Mouse (Mus musculus) cerebellum, adult 2 months (tissue): ENCODE measurements at regions not wholly inside any gene's neighbourhood (a gene's known extent, or its start where the extent isn't known, plus 50 kb on each side); places are given as distances from the start of the nearest gene placed in this dataset.
A peak's percentile ranks its signal among the peaks of the same experiment; 100 is the strongest.

Experiments used
- CTCF ChIP-seq: fragments of 200-500 bp; IDR thresholded peaks from 2 replicates; pipeline ENCODE4 v1.5.1; 2011; ENCODE audit warnings: low read depth, mild to moderate bottlenecking, control low read depth, low read length, moderate library complexity, borderline replicate concordance; ENCODE audit not compliant: insufficient read depth
- POLR2A ChIP-seq: fragments of 200-500 bp; IDR thresholded peaks from 2 replicates; pipeline ENCODE4 v1.6.1; 2011; ENCODE audit warnings: low read length, control low read depth, borderline replicate concordance; ENCODE audit not compliant: insufficient read depth

GRCm38 (mm10) chr17:67473137-67473536, 118.9 kb upstream of the Ptprm start:
- no peak for TF ChIP-seq POLR2A
- peak; percentile 60 for TF ChIP-seq CTCF
